Mouse (Mus musculus): ENCODE data around the gene Actr2. TPM values are rescaled to one million over a fixed set of nuclear protein-coding genes. Genes with fewer than 3 reads are reported as not detected.

Gene Actr2
- polyA plus RNA-seq, 1 experiment from 2014 or later, result 166 TPM

GRCm38 (mm10) chr11:20042106-20042505, 70.6 kb downstream of the Actr2 start:
- ATAC-seq, result no peak
- Histone ChIP-seq H3K4me1 (ENCODE audit: control insufficient read depth, insufficient read depth, low read depth, low read length) (peaks cover 6% of the 10 kb centered on the region), H3K4me2 (ENCODE audit: low read length) (no peak overlapping the region), H3K4me3 (ENCODE audit: low read length) (no peak overlapping the region), H3K9me3 (ENCODE audit: control insufficient read depth, low read length) (no peaks in the 10 kb centered on the region), H3K27me3 (replicated peaks; ENCODE audit: control insufficient read depth, insufficient read depth, low read length) (no peaks in the 10 kb centered on the region), H3K9ac (ENCODE audit: low read depth, low read length) (no peak overlapping the region), H3K36me3 (ENCODE audit: control insufficient read depth, insufficient read depth, low read length) (no peaks in the 10 kb centered on the region), H3K27ac (ENCODE audit: low read depth, low read length) (no peak overlapping the region)
- 67% methylated on average over 4 of the region's 4 CpGs for WGBS

DNA sequence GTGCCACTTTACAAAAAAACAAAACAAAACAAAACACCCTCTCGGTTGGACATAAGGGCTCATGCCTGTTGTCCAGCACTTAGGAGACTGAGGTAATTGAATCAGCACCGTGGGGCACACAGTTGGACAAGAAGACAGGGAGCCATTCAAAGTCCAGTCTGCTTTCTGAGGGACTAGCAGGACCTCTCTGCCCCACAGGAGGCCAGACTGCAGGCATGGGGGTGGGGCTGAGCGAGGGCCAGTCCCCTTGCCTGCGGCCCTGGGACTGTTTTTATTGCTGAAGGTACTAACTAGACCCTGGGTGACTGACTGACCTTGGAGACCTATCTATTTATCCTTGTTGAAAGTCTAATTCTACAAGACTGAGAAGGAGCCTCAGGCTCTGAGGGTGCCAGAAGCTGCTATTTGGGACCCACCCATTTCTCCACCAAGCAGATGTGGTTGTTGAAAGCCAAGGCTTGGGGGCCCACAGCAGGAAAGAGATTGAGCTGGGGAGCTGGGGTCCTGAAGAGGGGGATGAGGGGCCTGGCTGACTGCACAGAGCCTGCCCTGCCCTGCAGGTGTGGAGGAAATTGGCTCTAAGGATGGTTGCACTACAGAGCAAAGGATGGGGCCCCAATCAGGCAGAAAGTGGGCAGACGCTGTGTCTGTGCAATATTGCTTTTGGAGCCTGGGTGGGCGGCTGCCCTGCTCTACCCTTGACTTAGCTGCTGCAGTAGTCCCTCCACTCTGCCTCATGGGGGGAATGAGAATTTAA, 71.4 kb downstream of the Actr2 start:
- no peaks in the 10 kb centered on the region for H3K36me3 ChIP-seq (ENCODE audit: control insufficient read depth, insufficient read depth, low read length)
- no peak for ATAC-seq

DNA sequence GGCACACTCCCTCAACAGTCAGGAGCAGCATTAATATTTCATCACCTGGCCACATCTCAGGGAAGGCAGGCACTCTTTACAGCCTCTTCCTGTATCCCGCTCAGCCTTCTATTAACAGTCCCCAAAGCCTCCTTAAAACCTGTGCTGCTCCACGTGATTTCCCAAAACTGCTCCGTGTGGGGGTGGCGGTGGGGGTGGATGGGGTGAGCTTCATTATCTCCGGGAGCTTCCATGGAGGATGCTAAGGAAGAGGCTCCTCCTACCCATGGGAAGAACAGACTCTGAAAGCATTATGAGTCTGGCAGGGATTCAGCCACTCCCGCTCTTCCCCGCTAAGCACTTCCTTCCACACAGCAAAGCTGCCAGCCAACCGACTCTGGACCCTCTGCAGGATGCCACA, 74.0 kb downstream of the Actr2 start:
- H3K4me3 ChIP-seq (ENCODE audit: low read length), result peak overlapping the region; percentile 9; the same call in 1 of the 2 replicates
- WGBS, result 23% methylated on average over 8 of the region's 8 CpGs
- H3K4me2 ChIP-seq (ENCODE audit: low read length), result peak overlapping the region; percentile 47
- H3K27me3 ChIP-seq (replicated peaks; ENCODE audit: control insufficient read depth, insufficient read depth, low read length), result no peaks in the 10 kb centered on the region
- no peaks in the 10 kb centered on the region for H3K9me3 ChIP-seq (ENCODE audit: control insufficient read depth, low read length)
- peak; percentile 71 for ATAC-seq
- peak overlapping the region; percentile 42; the same call in 1 of the 2 replicates for H3K27ac ChIP-seq (ENCODE audit: low read depth, low read length)
- H3K9ac ChIP-seq (ENCODE audit: low read depth, low read length), result peak overlapping the region; percentile 33; the same call in 1 of the 2 replicates
- H3K4me1 ChIP-seq (ENCODE audit: control insufficient read depth, insufficient read depth, low read depth, low read length), result peaks cover 6% of the 10 kb centered on the region
- no peaks in the 10 kb centered on the region for H3K36me3 ChIP-seq (ENCODE audit: control insufficient read depth, insufficient read depth, low read length)

More for the DNA sequence above, 71.4 kb downstream of the Actr2 start:
- Histone ChIP-seq H3K9me3 (ENCODE audit: control insufficient read depth, low read length) (no peaks in the 10 kb centered on the region), H3K4me3 (ENCODE audit: low read length) (no peak overlapping the region), H3K27ac (ENCODE audit: low read depth, low read length) (no peak overlapping the region), H3K27me3 (replicated peaks; ENCODE audit: control insufficient read depth, insufficient read depth, low read length) (no peaks in the 10 kb centered on the region), H3K9ac (ENCODE audit: low read depth, low read length) (no peak overlapping the region), H3K4me1 (ENCODE audit: control insufficient read depth, insufficient read depth, low read depth, low read length) (peaks cover 6% of the 10 kb centered on the region), H3K4me2 (ENCODE audit: low read length) (no peak overlapping the region)
- WGBS, result 23% methylated on average over 6 of the region's 6 CpGs

- no peaks in the 10 kb centered on the region for H3K9me3 ChIP-seq (ENCODE audit: control insufficient read depth, low read length)
- peaks cover 6% of the 10 kb centered on the region for H3K4me1 ChIP-seq (ENCODE audit: control insufficient read depth, insufficient read depth, low read depth, low read length)
- no peak for ATAC-seq
- H3K4me2 ChIP-seq (ENCODE audit: low read length), result no peak overlapping the region
- no peak overlapping the region for H3K27ac ChIP-seq (ENCODE audit: low read depth, low read length)
- no peak overlapping the region for H3K4me3 ChIP-seq (ENCODE audit: low read length)
- H3K36me3 ChIP-seq (ENCODE audit: control insufficient read depth, insufficient read depth, low read length), result no peaks in the 10 kb centered on the region
- 92% methylated on average over 4 of the region's 4 CpGs for WGBS
- H3K9ac ChIP-seq (ENCODE audit: low read depth, low read length), result no peak overlapping the region
- no peaks in the 10 kb centered on the region for H3K27me3 ChIP-seq (replicated peaks; ENCODE audit: control insufficient read depth, insufficient read depth, low read length)
Measured at GRCm38 (mm10) chr11:20037739-20038138, 75.0 kb downstream of the Actr2 start.

- no peak overlapping the region for H3K27ac ChIP-seq (ENCODE audit: low read depth, low read length)
- no peak overlapping the region for H3K4me3 ChIP-seq (ENCODE audit: low read length)
- H3K4me2 ChIP-seq (ENCODE audit: low read length), result no peak overlapping the region
- H3K9ac ChIP-seq (ENCODE audit: low read depth, low read length), result no peak overlapping the region
- peaks cover 6% of the 10 kb centered on the region for H3K4me1 ChIP-seq (ENCODE audit: control insufficient read depth, insufficient read depth, low read depth, low read length)
- no peaks in the 10 kb centered on the region for H3K27me3 ChIP-seq (replicated peaks; ENCODE audit: control insufficient read depth, insufficient read depth, low read length)
- H3K9me3 ChIP-seq (ENCODE audit: control insufficient read depth, low read length), result no peaks in the 10 kb centered on the region
- H3K36me3 ChIP-seq (ENCODE audit: control insufficient read depth, insufficient read depth, low read length), result no peaks in the 10 kb centered on the region
- 49% methylated on average over 7 of the region's 7 CpGs for WGBS
- ATAC-seq, result peak; percentile 46
Measured at GRCm38 (mm10) chr11:20035972-20036371, 76.7 kb downstream of the Actr2 start.

GRCm38 (mm10) chr11:20035343-20035928, 77.3 kb downstream of the Actr2 start:
- ATAC-seq, result no peak
- WGBS, result 58% methylated on average over 11 of the region's 11 CpGs
- H3K4me3 ChIP-seq (ENCODE audit: low read length), result no peak overlapping the region

DNA sequence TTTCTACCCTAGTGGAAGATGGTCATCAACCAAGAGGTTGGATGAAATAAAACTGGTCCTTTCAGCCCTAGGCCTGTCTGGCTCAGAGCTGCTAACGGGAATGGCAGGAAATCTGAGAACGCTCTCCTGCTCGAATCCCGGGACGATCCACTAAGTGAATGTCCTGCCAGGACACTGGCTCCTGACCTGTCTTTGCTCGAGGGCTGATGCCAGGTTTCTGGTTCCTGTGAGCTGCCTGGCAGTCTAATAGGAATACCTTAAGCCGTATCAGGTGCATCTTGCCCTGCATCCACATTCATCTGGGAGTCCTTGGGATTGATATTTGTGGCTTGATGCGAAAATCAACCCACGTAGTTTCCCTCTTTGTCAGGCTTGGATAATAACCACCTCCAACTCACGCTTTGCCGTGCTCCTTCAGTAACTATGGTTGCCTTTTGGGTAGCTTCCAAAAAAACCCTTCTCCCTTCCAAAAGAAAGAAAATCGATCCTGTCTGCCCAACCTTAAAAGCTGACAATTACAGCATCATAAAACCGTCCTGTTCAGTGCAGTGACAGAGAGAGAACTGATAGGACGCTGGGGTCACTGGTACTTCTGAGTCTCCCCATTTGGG, 78.3 kb downstream of the Actr2 start:
- peak overlapping the region; percentile 51; the same call in 1 of the 2 replicates for H3K27ac ChIP-seq (ENCODE audit: low read depth, low read length)
- 69% methylated on average over 14 of the region's 14 CpGs for WGBS
- H3K36me3 ChIP-seq (ENCODE audit: control insufficient read depth, insufficient read depth, low read length), result no peaks in the 10 kb centered on the region
- H3K9me3 ChIP-seq (ENCODE audit: control insufficient read depth, low read length), result no peaks in the 10 kb centered on the region
- H3K4me2 ChIP-seq (ENCODE audit: low read length), result no peak overlapping the region
- H3K27me3 ChIP-seq (replicated peaks; ENCODE audit: control insufficient read depth, insufficient read depth, low read length), result no peaks in the 10 kb centered on the region
- H3K4me1 ChIP-seq (ENCODE audit: control insufficient read depth, insufficient read depth, low read depth, low read length), result peaks cover 6% of the 10 kb centered on the region
- no peak overlapping the region for H3K4me3 ChIP-seq (ENCODE audit: low read length)
- ATAC-seq, result no peak
- no peak overlapping the region for H3K9ac ChIP-seq (ENCODE audit: low read depth, low read length)

More at GRCm38 (mm10) chr11:20035343-20035928, 77.3 kb downstream of the Actr2 start:
- H3K9ac ChIP-seq (ENCODE audit: low read depth, low read length), result no peak overlapping the region
- peaks cover 6% of the 10 kb centered on the region for H3K4me1 ChIP-seq (ENCODE audit: control insufficient read depth, insufficient read depth, low read depth, low read length)
- H3K27me3 ChIP-seq (replicated peaks; ENCODE audit: control insufficient read depth, insufficient read depth, low read length), result no peaks in the 10 kb centered on the region
- no peaks in the 10 kb centered on the region for H3K9me3 ChIP-seq (ENCODE audit: control insufficient read depth, low read length)
- no peak overlapping the region for H3K27ac ChIP-seq (ENCODE audit: low read depth, low read length)
- no peaks in the 10 kb centered on the region for H3K36me3 ChIP-seq (ENCODE audit: control insufficient read depth, insufficient read depth, low read length)
- H3K4me2 ChIP-seq (ENCODE audit: low read length), result no peak overlapping the region

- 70% methylated on average over 6 of the region's 6 CpGs for WGBS
- H3K4me1 ChIP-seq (ENCODE audit: control insufficient read depth, insufficient read depth, low read depth, low read length), result peaks cover 1% of the 10 kb centered on the region; the same call in 1 of the 2 replicates
- H3K27me3 ChIP-seq (replicated peaks; ENCODE audit: control insufficient read depth, insufficient read depth, low read length), result no peaks in the 10 kb centered on the region
- no peak for ATAC-seq
- H3K4me2 ChIP-seq (ENCODE audit: low read length), result no peak overlapping the region
- H3K4me3 ChIP-seq (ENCODE audit: low read length), result no peak overlapping the region
- no peak overlapping the region for H3K9ac ChIP-seq (ENCODE audit: low read depth, low read length)
- no peaks in the 10 kb centered on the region for H3K9me3 ChIP-seq (ENCODE audit: control insufficient read depth, low read length)
- no peaks in the 10 kb centered on the region for H3K36me3 ChIP-seq (ENCODE audit: control insufficient read depth, insufficient read depth, low read length)
- no peak overlapping the region for H3K27ac ChIP-seq (ENCODE audit: low read depth, low read length)
Measured at GRCm38 (mm10) chr11:20033541-20034160, 79.1 kb downstream of the Actr2 start.

GRCm38 (mm10) chr11:20031536-20031935, 81.2 kb downstream of the Actr2 start:
- Histone ChIP-seq H3K9me3 (ENCODE audit: control insufficient read depth, low read length) (no peaks in the 10 kb centered on the region), H3K4me3 (ENCODE audit: low read length) (no peak overlapping the region), H3K9ac (ENCODE audit: low read depth, low read length) (no peak overlapping the region), H3K4me1 (ENCODE audit: control insufficient read depth, insufficient read depth, low read depth, low read length) (no peaks in the 10 kb centered on the region), H3K36me3 (ENCODE audit: control insufficient read depth, insufficient read depth, low read length) (no peaks in the 10 kb centered on the region), H3K4me2 (ENCODE audit: low read length) (no peak overlapping the region), H3K27me3 (replicated peaks; ENCODE audit: control insufficient read depth, insufficient read depth, low read length) (no peaks in the 10 kb centered on the region), H3K27ac (ENCODE audit: low read depth, low read length) (no peak overlapping the region)
- no peak for ATAC-seq
- 46% methylated on average over 8 of the region's 8 CpGs for WGBS
